Mouse (Mus musculus) regulatory T cell (primary cell): ENCODE measurements at regions not wholly inside any gene's neighbourhood (a gene's known extent, or its start where the extent isn't known, plus 50 kb on each side); places are given as distances from the start of the nearest gene placed in this dataset.
"Not testable (repeated sequence)": the region's sequence is repeated elsewhere in the genome, so short reads cannot be mapped to it uniquely, and the experiment has no call there.

Source experiments
- in situ Hi-C: fragments of 300-600 bp; cut with MboI, MseI; formaldehyde crosslinking; loops from one replicate; pipeline ENCODE4 v1.15.1; 2025; ENCODE audit warnings: high pct_unique_total_duplicates

DNA sequence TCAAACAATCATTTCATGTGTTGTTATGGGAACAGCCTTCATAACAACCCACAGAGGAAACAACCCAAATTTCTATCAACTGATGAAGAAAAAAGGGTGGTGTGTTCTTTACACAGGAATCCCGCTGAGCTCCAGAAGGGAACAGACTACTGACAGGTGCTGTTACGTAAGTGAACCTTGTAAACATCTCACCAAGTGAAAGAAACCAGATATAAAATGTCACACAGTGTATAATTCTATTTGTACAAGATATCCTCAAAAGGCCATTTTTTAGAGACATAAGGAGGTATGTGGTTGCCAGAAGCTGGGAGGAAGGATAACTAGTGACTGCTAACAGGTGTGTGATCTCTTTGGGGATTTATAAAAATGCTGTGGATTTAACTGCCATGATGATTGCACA, 119.9 kb downstream of the Plod2 start:
- in situ Hi-C loops: no loop called here

DNA sequence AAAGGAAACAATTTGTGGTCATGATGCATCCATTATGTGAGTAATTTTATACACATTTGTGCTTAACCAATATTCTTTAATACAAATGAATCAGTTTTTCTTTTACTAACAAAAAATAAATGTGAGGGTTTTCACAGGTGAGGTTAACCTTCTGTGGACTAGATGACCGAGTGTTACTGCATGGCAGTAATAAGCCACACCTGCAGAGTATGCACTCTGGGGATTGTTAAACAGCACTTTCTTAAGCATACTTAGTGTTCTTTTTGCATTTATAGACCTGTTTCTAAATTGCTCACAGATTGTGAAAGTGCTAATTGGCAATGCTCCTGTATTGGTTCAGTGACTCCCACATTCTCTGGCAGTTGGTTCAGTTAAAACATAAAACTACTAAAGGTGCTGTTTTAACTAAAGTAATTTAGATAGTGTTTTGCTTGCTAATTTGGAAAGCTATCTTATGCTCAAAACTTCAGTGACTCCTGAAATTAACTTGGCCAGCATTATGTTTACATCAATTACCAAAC, 125.4 kb downstream of the Plod2 start:
- in situ Hi-C loops: no loop called here

DNA sequence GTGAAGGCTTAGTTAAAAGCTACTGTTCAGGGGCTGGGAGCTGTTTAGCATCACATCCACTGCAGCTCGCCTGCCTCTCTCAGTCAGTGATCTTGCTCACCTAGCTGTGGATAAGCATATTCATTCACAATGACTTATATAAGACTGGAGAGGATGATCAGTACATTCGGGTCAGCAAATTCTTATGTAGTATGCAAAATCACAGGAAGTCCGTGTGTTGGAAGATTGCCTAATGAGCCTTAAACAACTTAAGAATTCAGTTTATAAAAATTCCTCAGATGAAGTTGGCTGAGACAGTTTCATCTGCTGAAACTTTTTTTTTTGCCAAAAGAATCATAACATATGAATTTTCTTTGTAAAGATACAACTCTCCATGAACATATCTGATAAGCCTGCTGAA, 129.9 kb downstream of the Plod2 start:
- in situ Hi-C loops: no loop called here

- in situ Hi-C loops: no loop called here
These were observed 152.5 kb downstream of the Plod2 start for GRCm38 (mm10) chr9:92694361-92695016.

DNA sequence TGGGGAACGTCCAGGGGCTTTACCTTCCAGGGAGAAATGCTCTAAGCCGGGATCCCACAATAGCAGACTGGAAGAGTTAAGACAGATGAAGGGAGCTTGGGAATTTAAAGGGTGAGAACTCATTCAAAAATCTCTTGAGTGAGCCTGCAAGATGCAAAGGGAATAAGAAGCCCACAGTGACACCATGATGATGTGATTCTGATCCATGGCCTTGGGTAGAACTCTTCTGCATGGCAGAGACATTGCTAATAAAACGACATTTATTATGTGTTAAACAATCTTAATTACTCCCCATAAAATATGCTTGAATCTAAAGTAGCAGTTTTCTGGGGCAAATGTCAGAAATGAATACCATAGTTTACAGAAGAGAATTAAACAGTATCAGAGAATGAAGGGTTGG, 155.9 kb downstream of the Plod2 start:
- in situ Hi-C loops: no loop called here

DNA sequence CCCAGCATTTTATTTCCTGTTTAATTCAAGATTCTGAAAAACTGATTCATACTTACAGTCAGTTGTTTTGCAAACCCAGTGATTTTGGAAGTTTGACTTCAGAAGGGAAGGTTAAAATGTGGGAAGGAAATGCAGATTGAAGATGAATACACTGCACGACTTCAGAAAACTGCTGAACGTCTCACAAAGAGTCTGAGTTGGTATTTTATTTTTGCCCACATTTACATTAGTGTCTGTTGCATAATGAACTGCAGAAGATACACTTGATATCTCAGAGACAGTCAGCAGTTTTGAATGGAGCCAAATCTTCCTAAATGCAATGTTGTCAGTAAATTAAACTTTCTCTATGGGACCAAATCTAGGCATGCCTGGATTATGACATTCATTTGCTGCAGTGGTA, 162.7 kb downstream of the Plod2 start:
- in situ Hi-C loops: no loop called here

DNA sequence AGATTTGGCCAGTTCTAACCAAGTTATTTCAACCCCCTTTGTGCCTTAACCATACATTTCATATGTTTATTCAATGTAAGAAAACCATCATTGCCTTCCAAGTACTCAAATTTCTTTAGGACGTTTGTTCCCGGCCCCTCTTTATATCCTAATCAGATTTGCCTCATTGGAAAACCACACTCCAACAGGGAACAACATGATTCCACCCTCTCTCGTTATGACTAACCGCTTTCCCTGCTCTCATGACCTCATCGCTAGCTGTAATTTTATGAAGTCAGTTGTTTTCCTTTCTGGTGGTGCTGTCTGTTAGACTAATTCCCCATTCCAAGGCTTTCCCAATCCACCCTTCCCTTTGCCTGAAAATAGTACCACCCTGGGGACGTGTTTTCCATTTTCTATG, 165.0 kb downstream of the Plod2 start:
- in situ Hi-C loops: no loop called here

DNA sequence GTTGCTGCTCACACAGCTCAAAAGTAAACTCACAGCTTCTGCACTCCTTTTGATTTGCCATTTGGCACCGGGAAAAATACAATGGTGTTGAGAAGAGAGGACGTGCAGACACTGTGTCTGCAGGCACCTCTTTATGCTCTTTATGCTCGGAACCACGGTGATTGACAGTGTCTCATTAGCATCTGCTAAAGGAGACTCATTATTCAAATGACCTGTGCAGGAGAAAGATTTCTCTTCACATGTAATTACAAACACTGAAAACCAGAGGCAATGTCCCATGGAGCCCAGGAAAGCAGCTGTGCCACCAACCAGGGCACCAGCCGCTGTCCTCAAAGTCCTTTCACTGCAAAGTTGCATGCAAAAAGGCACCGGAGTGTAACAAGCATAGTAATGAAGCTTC, 175.2 kb downstream of the Plod2 start:
- in situ Hi-C loops: no loop called here

- in situ Hi-C loops: no loop called here
These were observed 176.3 kb downstream of the Plod2 start for GRCm38 (mm10) chr9:92718337-92718736.

- in situ Hi-C loops: no loop called here
These were observed 177.2 kb downstream of the Plod2 start for GRCm38 (mm10) chr9:92719251-92719650.

DNA sequence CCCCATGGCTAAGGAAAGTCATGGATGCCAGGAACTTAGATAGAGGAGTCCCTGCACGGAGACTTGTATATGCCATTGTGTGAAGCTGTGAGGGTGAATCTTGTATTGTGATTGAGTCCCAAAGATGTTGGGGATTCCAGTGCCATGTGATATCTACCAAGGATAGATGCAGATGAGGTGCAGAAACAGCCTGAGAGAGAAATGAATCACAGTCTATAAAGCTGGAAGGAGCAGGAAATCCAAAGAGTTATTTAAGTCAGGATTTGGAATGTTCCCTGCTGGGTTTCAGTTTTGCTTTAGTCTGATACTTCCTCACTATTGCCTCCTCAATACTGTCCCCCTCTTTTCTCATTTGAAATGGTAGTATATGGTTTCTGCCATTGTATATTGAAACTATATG, 186.8 kb downstream of the Plod2 start:
- in situ Hi-C loops: no loop called here

DNA sequence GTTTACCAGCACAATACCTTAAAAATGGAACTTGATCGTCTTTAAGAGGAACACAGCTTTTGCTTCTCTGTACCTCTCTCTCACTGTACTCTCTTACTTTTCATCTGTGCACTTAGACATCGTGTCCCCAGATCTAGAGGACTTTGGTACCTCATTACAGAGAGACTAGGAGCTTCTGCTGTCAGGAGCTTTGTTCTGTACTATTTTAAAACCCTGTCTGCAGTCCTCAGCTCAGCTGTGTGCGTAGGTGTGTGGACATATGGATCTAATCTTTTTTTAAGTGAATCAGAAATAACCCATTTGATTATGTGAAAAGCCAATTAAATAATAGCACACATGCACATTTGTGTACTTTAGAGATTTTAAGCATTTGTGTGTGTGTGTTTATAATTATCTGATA, 189.4 kb downstream of the Plod2 start:
- in situ Hi-C loops: no loop called here

DNA sequence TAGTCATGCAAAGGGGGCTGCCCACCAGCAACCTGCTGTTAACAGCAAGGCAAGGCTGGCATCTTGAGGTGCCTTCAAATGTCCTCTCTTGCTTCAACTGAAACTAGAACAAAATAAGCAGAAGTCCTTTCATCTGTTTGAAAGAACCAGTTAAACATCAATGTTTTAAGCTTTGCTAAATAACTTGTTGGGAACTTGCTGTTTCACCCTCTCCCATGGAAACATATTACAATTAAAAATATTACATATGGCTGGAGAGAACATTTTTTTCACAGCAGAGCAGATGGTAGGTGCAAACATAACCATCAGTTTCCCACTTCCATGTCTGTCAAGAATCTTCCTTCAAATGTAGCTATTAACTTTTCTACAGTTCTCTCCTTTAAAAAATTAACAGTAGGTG, 225.5 kb downstream of the Plod2 start:
- in situ Hi-C loops: no loop called here

- in situ Hi-C loops: no loop called here
These were observed 226.4 kb downstream of the Plod2 start for GRCm38 (mm10) chr9:92768432-92768831.

- in situ Hi-C loops: no loop called here
These were observed 227.5 kb downstream of the Plod2 start for GRCm38 (mm10) chr9:92769528-92769927.

DNA sequence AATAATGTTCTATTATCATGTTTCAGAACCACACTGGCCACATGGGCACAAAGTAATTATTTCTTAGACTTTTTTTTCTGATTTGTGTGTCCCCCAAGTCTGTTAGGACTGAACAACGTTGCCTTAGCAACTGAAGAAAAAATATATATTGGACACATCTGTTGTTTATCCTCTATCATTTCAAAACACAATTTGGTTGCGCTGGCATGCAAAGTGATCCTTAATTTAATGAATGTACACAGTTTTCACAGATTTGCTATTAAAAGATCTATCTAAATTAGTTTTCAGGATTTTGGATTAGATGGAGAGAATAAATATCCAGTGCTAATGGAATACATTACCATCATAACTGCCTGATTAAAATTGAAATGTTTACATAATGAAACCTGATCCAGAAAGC, 229.0 kb downstream of the Plod2 start:
- in situ Hi-C loops: no loop called here

GRCm38 (mm10) chr9:92771716-92772115, 229.7 kb downstream of the Plod2 start:
- in situ Hi-C loops: no loop called here

DNA sequence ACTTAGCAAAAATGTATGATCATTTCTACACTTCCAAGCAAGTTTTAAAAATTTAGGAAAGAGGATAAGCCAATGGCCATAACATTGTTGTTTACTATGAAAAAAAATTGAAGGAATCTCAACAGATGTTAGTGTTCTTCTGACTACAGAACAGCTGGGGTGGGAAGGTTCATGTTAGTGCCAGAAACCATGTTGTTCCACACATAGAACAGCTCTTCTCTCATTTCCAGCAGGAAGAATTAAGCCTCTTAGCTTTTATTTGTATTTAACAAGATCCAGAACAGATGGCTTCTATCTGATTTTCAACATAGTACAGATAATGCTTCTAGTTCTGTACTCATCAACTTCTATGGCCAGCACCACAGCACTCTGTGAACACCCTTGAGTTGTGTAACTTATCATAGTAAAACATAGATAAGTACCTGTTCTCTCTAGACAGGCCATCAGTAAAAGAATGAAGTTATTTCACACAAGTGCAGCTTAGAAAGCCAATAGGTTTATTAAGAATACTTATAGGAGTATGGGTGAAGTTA, 241.0 kb downstream of the Plod2 start:
- in situ Hi-C loops: no loop called here

- in situ Hi-C loops: no loop called here
These were observed 257.7 kb downstream of the Plod2 start for GRCm38 (mm10) chr9:92799695-92800094.

DNA sequence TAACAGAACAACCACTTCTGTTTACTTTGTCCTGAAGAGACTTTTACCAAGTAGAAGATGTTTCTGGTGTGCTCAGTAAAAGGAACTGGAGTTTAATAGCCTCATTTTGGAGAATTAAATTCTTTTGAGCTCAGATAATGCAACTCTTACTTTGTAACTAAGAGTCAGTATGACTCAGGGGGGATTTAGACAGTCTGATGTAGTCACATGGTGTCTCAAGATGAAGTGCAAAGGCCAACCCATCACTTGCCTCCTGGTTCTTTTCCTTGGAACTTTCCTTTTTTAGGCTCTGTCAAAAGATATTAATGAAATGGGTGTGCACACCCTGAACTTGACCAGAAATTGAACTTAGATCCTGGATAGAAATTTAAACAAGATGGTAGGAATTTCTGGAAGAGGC, 267.4 kb downstream of the Plod2 start:
- in situ Hi-C loops: no loop called here

GRCm38 (mm10) chr9:92820721-92821120, 278.7 kb downstream of the Plod2 start:
- in situ Hi-C loops: no loop called here

DNA sequence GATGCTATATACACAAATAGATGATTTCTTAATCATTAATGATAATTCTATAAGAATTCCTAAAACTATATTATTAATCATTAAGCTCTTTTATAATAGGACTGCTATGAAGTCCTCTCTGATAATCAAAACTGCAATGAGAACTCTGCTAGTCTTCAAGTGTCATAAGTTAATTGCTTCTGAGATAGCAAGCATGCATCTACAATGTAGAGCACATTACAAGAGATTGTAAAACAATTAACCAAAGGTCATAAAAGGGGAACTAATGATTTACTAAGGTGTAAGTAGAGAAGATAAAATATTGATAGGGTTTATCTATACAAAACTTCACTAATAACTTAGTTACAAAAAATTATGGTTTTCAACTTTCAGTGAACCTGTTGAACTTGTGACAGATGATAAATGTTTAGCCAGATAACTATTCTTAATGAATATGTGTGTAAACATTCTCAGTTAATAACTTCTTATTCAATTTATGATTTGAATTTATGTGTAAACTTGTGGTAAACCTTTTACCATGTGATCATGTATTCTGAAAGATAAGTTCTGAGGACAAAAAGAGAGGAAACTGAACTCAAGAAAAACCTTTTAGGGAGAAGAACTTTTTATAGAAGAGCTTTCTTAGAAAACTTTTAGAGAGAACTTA, 284.8 kb downstream of the Plod2 start:
- in situ Hi-C loops: no loop called here

DNA sequence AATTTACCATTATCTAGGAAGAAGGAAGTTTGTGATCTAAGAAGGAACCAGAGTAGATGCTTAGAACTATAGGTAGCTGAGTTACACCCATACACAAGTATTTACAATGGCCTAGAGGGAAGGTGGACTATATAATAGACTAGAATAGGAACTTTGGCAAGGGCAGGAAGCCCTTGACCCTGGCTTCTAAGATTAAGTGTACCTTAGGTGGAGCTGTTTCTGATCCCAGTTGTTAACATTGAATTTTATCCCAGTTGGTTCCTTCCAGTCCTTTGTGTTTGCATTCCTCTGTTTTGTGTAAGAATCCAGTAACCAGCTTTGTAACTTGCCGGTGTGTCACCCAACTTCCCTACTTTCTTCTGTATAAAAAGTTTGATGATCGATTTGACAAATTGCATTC, 294.1 kb downstream of the Plod2 start:
- in situ Hi-C loops: not testable (repeated sequence)
